Mouse (Mus musculus) liver, embryonic 14.5 days (tissue): Measurements from ENCODE around the gene Pbx1. TPM values are rescaled to one million over a fixed set of nuclear protein-coding genes. Genes with fewer than 3 reads are reported as not detected.

Source experiments
- ATAC-seq: fragments of 200-750 bp; cut with Nextera tagmentation; 2 replicates; pipeline ENCODE4 v1.8.0; 2017; ENCODE audit warnings: moderate number of reproducible peaks, mild to moderate bottlenecking, moderate library complexity; ENCODE audit not compliant: insufficient read depth
- DNase-seq, 3 experiments: peaks; one replicate each; pipeline ENCODE4 v3.0.0-alpha.2; 2012 to 2013; ENCODE audit warnings: low read depth in 3 of 3, low spot score in 3 of 3
- H3K27ac ChIP-seq: fragments of 300-500 bp; sonication (generic); 2 replicates; pipeline ENCODE4 v1.5.1; 2014; ENCODE audit warnings: moderate library complexity, mild to moderate bottlenecking, control low read depth, inconsistent platforms
- H3K27me3 ChIP-seq: fragments of 300-500 bp; sonication (generic); 2 replicates; pipeline ENCODE4 v1.6.1; 2014; ENCODE audit warnings: mild to moderate bottlenecking, low read length, moderate library complexity; ENCODE audit not compliant: control insufficient read depth, insufficient read depth
- H3K36me3 ChIP-seq: fragments of 300-500 bp; sonication (generic); replicated peaks from 2 replicates; pipeline ENCODE4 v1.6.1; 2014; ENCODE audit warnings: low read depth; ENCODE audit not compliant: control insufficient read depth, insufficient read depth
- H3K4me1 ChIP-seq, 2 experiments: fragments of 200-500 bp in 1 of 2; fragments of 300-500 bp in 1 of 2; sonication (generic) in 1 of 2; replicated peaks; 2 replicates each; pipeline ENCODE4 v1.6.1; 2012 to 2014; ENCODE audit warnings: antibody characterized with exemption in 1 of 2, inconsistent platforms in 1 of 2, low read length in 1 of 2; ENCODE audit not compliant: control insufficient read depth in 2 of 2, insufficient read depth in 2 of 2
- H3K4me2 ChIP-seq: fragments of 300-500 bp; sonication (generic); 2 replicates; pipeline ENCODE4 v1.6.1; 2014; ENCODE audit warnings: low read depth, mild to moderate bottlenecking, control low read depth, moderate library complexity
- H3K4me3 ChIP-seq, 2 experiments: fragments of 200-500 bp in 1 of 2; fragments of 300-500 bp in 1 of 2; sonication (generic) in 1 of 2; 2 replicates each; pipeline ENCODE4 v1.5.1; 2012 to 2014; ENCODE audit warnings: low read depth in 2 of 2, low read length in 2 of 2, mild to moderate bottlenecking in 2 of 2, control low read depth in 1 of 2, inconsistent platforms in 1 of 2, moderate library complexity in 1 of 2; ENCODE audit not compliant: insufficient read depth in 1 of 2
- H3K9ac ChIP-seq: fragments of 300-500 bp; sonication (generic); replicated peaks from 2 replicates; pipeline ENCODE4 v1.6.1; 2014; ENCODE audit warnings: mild to moderate bottlenecking, control low read depth, moderate library complexity
- H3K9me3 ChIP-seq: fragments of 300-500 bp; sonication (generic); 2 replicates; pipeline ENCODE4 v1.6.1; 2016; ENCODE audit warnings: low read length, mixed read lengths; ENCODE audit not compliant: control insufficient read depth
- CTCF ChIP-seq: IDR thresholded peaks from 2 replicates; pipeline ENCODE4 v1.5.1; 2016; ENCODE audit warnings: antibody characterized with exemption, low read depth, control low read depth
- EP300 ChIP-seq: IDR thresholded peaks from 2 replicates; pipeline ENCODE4 v1.6.1; 2016; ENCODE audit warnings: antibody characterized with exemption, low read depth
- WGBS: fragments of 180-500 bp; shearing (Covaris S2); extraction: QIAGEN DNeasy Blood & Tissue Kit; methylation state at CpG from one replicate; pipeline ENCODE4 v1.1.7; 2014; ENCODE audit not compliant: insufficient replicate concordance; 5-methylcytosine and 5-hydroxymethylcytosine counted together
- polyA plus RNA-seq, 2 experiments: library from polyadenylated mRNA; depleted of rRNA in 1 of 2; stranded (reverse) in 1 of 2; unstranded in 1 of 2; fragments of >200 nt; fragmentation: Nextera tagmentation in 1 of 2; extraction: Ambion mirVana in 1 of 2; gene quantifications; 2 replicates each; pipeline versions ENCODE4 v1.2.1 to v1.2.3; 2012 to 2014

Pbx1 gene
- polyA plus RNA-seq, 2 experiments: 1.7 to 2.7 TPM

GRCm38 (mm10) chr1:168457191-168457747, 25.2 kb upstream of the Pbx1 start:
- no peak for ATAC-seq

GRCm38 (mm10) chr1:168455178-168455577, 23.1 kb upstream of the Pbx1 start:
- Histone ChIP-seq H3K9me3 (no peaks in the 10 kb centered on the region), H3K4me3 (no peak overlapping the region), H3K27me3 (no peaks in the 10 kb centered on the region), H3K4me2 (no peak overlapping the region), H3K9ac (no peak overlapping the region), H3K27ac (no peak overlapping the region), H3K36me3 (no peaks in the 10 kb centered on the region), H3K4me1 (no peaks in the 10 kb centered on the region)
- WGBS: 66% methylated on average over 8 of the region's 8 CpGs
- ATAC-seq: no peak
- DNase-seq: no peak
- TF ChIP-seq CTCF (no peak), EP300 (no peak)

More at GRCm38 (mm10) chr1:168457191-168457747, 25.2 kb upstream of the Pbx1 start:
- no peak overlapping the region for H3K4me2 ChIP-seq
- H3K36me3 ChIP-seq: no peaks in the 10 kb centered on the region
- no peak overlapping the region for H3K4me3 ChIP-seq
- H3K4me1 ChIP-seq: no peaks in the 10 kb centered on the region
- TF ChIP-seq CTCF (no peak), EP300 (no peak)
- H3K27ac ChIP-seq: no peak overlapping the region
- H3K9ac ChIP-seq: no peak overlapping the region
- H3K27me3 ChIP-seq: no peaks in the 10 kb centered on the region
- H3K9me3 ChIP-seq: no peaks in the 10 kb centered on the region
- DNase-seq: no peak
- 49% methylated on average over 7 of the region's 7 CpGs for WGBS

GRCm38 (mm10) chr1:168433671-168434070, 1.6 kb upstream of the Pbx1 start:
- ATAC-seq (no peak), DNase-seq (no peak)
- TF ChIP-seq CTCF: no peak
- TF ChIP-seq EP300: no peak
- Histone ChIP-seq H3K4me1 (no peaks in the 10 kb centered on the region), H3K27ac (no peak overlapping the region), H3K36me3 (no peaks in the 10 kb centered on the region), H3K4me3 (no peak overlapping the region), H3K27me3 (no peaks in the 10 kb centered on the region), H3K9me3 (no peaks in the 10 kb centered on the region), H3K9ac (no peak overlapping the region), H3K4me2 (no peak overlapping the region)
- 80% methylated on average over 3 of the region's 3 CpGs for WGBS

GRCm38 (mm10) chr1:168432281-168432725, 233 bp upstream of the Pbx1 start:
- ATAC-seq (peak; percentile 100), DNase-seq (peak; percentile 93 to 94 (median 93))
- WGBS: under 1% methylated on average over 22 of the region's 22 CpGs
- Histone ChIP-seq H3K27me3 (no peaks in the 10 kb centered on the region), H3K4me3 (peak overlapping the region; percentile 46 to 72), H3K4me2 (peak overlapping the region; percentile 95), H3K9ac (peak overlapping the region; percentile 56), H3K9me3 (no peaks in the 10 kb centered on the region), H3K36me3 (no peaks in the 10 kb centered on the region), H3K4me1 (no peaks in the 10 kb centered on the region), H3K27ac (no peak overlapping the region; the same call in 1 of the 2 replicates)
- TF ChIP-seq CTCF: 0 out of 2 replicates have a peak, but pooled peaks have one; percentile 2
- TF ChIP-seq EP300: no peak

GRCm38 (mm10) chr1:168431711-168432231, 299 bp downstream of the Pbx1 start:
- Histone ChIP-seq H3K4me3 (peak overlapping the region; percentile 64 to 72), H3K4me1 (no peaks in the 10 kb centered on the region), H3K27me3 (no peaks in the 10 kb centered on the region), H3K36me3 (no peaks in the 10 kb centered on the region), H3K4me2 (peak overlapping the region; percentile 95), H3K9ac (peak overlapping the region; percentile 63), H3K27ac (no peak overlapping the region), H3K9me3 (no peaks in the 10 kb centered on the region)
- WGBS: 2% methylated on average over 12 of the region's 14 CpGs
- TF ChIP-seq EP300: no peak
- TF ChIP-seq CTCF: no peak
- DNase-seq (no peak), ATAC-seq (no peak)
